Mouse (Mus musculus) layer of hippocampus, adult 2 months (tissue): Measurements from ENCODE around the gene Pak1. TPM values are rescaled to one million over a fixed set of nuclear protein-coding genes. Genes with fewer than 3 reads are reported as not detected.

Source experiments
- DNase-seq, 2 experiments: peaks; one replicate each; pipeline ENCODE4 v3.0.0; 2022; ENCODE audit warnings: low spot score in 2 of 2
- H3K27ac ChIP-seq: fragments of 200-600 bp; 2 replicates; pipeline ENCODE4 v1.8.1; 2022
- H3K4me3 ChIP-seq: fragments of 200-600 bp; 2 replicates; pipeline ENCODE4 v1.8.1; 2022; ENCODE audit warnings: mild to moderate bottlenecking
- CTCF ChIP-seq: fragments of 200-600 bp; conservative IDR thresholded peaks from 2 replicates; pipeline ENCODE4 v1.8.1; 2022; ENCODE audit warnings: antibody characterized with exemption, mild to moderate bottlenecking, moderate library complexity
- total RNA-seq, 2 experiments: library from RNA; stranded (reverse); gene quantifications; 2 replicates each; pipeline ENCODE4 v1.2.3; 2021

Pak1 gene
- total RNA-seq, 2 experiments from 2014 or later: 209 to 219 TPM

DNA sequence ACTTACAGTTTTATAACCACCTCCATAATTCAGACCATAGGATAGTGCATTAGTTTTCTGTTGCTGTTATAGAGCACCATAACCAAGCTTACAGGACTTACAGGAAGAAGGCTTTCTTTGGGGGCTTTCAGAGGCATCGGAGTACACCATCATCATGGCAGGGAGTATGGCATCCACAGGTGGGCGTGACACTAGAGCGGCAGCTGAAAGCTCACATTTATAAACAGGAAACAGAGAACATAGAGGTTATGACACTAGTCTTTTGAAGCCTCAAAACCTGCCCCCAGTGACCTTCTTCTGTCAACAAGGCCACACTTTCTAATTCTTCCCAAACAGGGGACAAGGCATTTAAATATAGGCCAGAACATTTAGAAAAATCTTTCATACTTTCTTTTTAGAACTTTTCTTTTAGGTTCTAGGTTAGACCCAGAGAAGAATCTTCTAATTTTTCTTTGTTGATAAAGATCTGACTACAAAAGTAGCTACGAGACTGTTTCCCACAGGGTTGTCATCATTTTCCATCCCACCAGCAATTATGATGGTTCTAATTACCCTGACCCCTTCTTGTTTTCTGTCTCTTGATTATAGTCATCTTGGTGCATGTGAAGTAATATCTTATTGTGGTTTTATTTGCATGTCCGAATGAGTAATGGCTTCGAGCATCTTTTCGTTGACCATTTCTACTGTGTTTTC, 89.7 kb downstream of the Pak1 start:
- H3K27ac ChIP-seq: no peak overlapping the region
- no peak for TF ChIP-seq CTCF
- DNase-seq: no peak
- no peak overlapping the region for H3K4me3 ChIP-seq

GRCm38 (mm10) chr7:97911646-97912045, 123.3 kb downstream of the Pak1 start:
- H3K4me3 ChIP-seq: no peak overlapping the region
- no peak overlapping the region for H3K27ac ChIP-seq
- TF ChIP-seq CTCF: no peak
- no peak for DNase-seq

DNA sequence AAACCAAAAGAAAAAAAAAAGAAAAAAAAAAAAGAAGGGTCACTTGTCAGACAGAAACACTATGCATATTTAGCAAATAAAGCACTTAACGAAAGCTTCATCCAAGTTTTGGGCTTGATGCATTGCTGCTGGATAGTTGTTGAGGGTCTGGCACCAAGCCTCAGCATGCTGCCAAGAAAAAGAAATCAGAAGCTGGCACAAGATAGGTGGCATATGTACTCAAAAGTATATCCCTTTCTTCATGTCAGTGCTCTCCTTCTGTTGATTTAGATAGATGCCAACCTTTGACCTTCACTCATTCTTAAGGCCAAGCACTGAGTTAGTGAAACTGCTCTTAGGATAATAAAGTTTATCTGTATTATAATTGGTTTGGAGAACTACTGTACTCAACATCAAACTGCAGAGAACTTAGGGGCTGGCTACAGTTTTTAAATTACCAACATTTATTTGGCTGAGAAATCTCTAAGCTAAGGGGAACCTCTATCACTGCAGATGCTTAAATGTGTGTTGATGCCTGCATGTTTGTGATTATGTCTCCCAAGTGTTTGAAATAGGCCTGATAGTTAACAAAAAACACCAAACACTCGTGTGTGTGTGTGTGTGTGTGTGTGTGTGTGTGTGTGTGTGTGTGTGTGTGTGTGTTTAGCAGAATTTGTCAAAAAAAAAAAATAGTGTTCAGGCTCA, 126.6 kb downstream of the Pak1 start:
- no peak for TF ChIP-seq CTCF
- DNase-seq: peak in 1 of 2 experiments; percentile 34
- no peak overlapping the region for H3K4me3 ChIP-seq
- no peak overlapping the region for H3K27ac ChIP-seq

GRCm38 (mm10) chr7:97919742-97920141, 131.4 kb downstream of the Pak1 start, which contains the start of gene Gdpd4:
Gene Gdpd4, plus strand, starts transcription at chr7:97919955.
- TF ChIP-seq CTCF: no peak
- H3K27ac ChIP-seq: no peak within 1 kb of the TSS
- DNase-seq: no peak

GRCm38 (mm10) chr7:97925819-97926218, 137.5 kb downstream of the Pak1 start:
- Histone ChIP-seq H3K27ac (no peak overlapping the region), H3K4me3 (no peak overlapping the region)
- no peak for TF ChIP-seq CTCF
- no peak for DNase-seq

More at GRCm38 (mm10) chr7:97919742-97920141, 131.4 kb downstream of the Pak1 start, which contains the start of gene Gdpd4:
- H3K4me3 ChIP-seq: no peak within 1 kb of the TSS

DNA sequence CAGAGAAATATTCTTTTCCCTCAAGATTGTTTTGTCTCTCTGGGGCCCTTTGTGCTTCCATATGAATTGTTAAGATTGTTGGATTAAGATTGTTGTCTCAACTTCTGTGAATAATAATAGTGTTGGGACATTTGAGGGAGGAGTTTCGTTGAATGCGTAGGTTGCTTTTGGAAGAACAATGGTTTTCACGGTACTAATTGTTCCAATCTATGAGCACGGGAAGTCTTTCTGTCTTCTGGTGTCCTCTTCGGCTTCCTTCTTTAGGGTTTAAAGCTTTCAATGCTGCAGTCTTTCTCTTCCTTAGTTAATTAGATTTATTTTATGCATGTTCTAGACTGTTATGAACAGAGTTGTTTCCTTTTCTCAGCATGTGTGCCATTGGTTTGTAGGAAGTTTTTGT, 138.6 kb downstream of the Pak1 start:
- Histone ChIP-seq H3K4me3 (no peak overlapping the region), H3K27ac (no peak overlapping the region)
- no peak for DNase-seq
- no peak for TF ChIP-seq CTCF

DNA sequence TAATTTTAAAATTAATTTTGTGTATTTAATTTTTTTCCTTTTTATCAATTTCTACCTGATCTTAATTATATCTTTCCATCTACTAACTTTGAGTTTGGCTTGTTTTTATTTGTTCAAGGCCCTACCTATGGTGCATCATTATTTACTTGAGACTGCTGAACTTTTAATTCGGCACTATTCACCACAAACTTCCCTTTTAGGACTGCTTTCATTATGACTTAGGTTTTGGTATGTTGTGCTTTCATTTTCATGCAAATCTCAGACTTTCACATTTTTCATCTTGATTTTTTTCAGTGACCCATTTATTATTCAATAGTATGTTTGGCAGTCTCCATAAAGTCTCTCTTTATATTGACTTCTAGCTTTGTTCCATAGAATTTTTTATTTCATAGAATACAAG, 156.1 kb downstream of the Pak1 start:
- TF ChIP-seq CTCF: no peak
- H3K27ac ChIP-seq: no peak overlapping the region
- no peak overlapping the region for H3K4me3 ChIP-seq
- no peak for DNase-seq

Other genes starting within 250 kb of the Pak1 start
- gene Aamdc, start 209.0 kb upstream of the Pak1 start, total RNA-seq: 10 to 100 TPM; 46.5 to 50.2 TPM
- gene Rsf1, start 208.7 kb upstream of the Pak1 start, total RNA-seq: 10 to 100 TPM; 46.0 to 50.3 TPM
- 10 to 100 TPM; 91.0 to 94.3 TPM for gene Clns1a, start 91.9 kb upstream of the Pak1 start, total RNA-seq
- gene Aqp11, start 50.3 kb upstream of the Pak1 start, total RNA-seq: 10 to 100 TPM; 37.7 to 38.9 TPM
- not detected for gene Gdpd4, start 131.4 kb downstream of the Pak1 start, total RNA-seq